Comparison of ENCODE assay signal across 9 mouse cellular contexts in genomic region chr12:108686926-108687325, GRCm38 (mm10). TPM values are rescaled to one million over a fixed set of nuclear protein-coding genes. Genes with fewer than 3 reads are reported as not detected.
A peak's percentile ranks its signal among the peaks of the same experiment; 100 is the strongest.
DNase-seq lines count a peak whose midpoint lies in the region; ATAC-seq and TF ChIP-seq lines count a peak whose summit lies in the region.
"Had no signal": no experiment of that assay in that cellular context is flagged by ENCODE, and none has a peak within 500 bp of the region (broad histone marks: within the 10 kb centered on the region; RNA-seq: fewer than 3 reads in every experiment).

No protein-coding gene starts in this region.

- H3K4me2 ChIP-seq in forebrain, postnatal 0 days (ENCODE audit: low read depth) = no peak overlapping the region
- no peak overlapping the region for H3K4me2 ChIP-seq in forebrain, embryonic 15.5 days (replicated peaks)
- H3K4me2 ChIP-seq in midbrain, postnatal 0 days (ENCODE audit: low read depth, low read length, poor library complexity, severe bottlenecking) = no peak overlapping the region
- H3K4me2 ChIP-seq in kidney, postnatal 0 days (ENCODE audit: low read length) = no peak overlapping the region

- H3K9ac ChIP-seq in forebrain, postnatal 0 days = no peak overlapping the region
- no peak overlapping the region for H3K9ac ChIP-seq in forebrain, embryonic 15.5 days (replicated peaks)
- H3K9ac ChIP-seq in midbrain, postnatal 0 days (replicated peaks; ENCODE audit: low read length, poor library complexity, severe bottlenecking) = no peak overlapping the region
- H3K9ac ChIP-seq in kidney, postnatal 0 days (ENCODE audit: low read depth, low read length) = no peak overlapping the region

- H3K4me3 ChIP-seq in forebrain, postnatal 0 days (ENCODE audit: low read depth, low read length) = no peak overlapping the region
- no peak overlapping the region for H3K4me3 ChIP-seq in forebrain, embryonic 15.5 days
- H3K4me3 ChIP-seq in midbrain, postnatal 0 days (ENCODE audit: low read depth, low read length) = no peak overlapping the region
- no peak overlapping the region for H3K4me3 ChIP-seq in midbrain, embryonic 10.5 days
- no peak overlapping the region for H3K4me3 ChIP-seq in kidney, postnatal 0 days (replicated peaks; ENCODE audit: low read depth, low read length)
- H3K4me3 ChIP-seq in small intestine, adult 2 months (ENCODE audit: low read depth, low read length) = no peak overlapping the region
- no peak overlapping the region for H3K4me3 ChIP-seq in forebrain, embryonic 10.5 days

- 68% methylated on average over 6 of the region's 6 CpGs for WGBS in forebrain, postnatal 0 days
- WGBS in forebrain, embryonic 15.5 days = 70% methylated on average over 6 of the region's 6 CpGs
- 73% methylated on average over 6 of the region's 6 CpGs for WGBS in midbrain, postnatal 0 days
- 71% methylated on average over 6 of the region's 6 CpGs for WGBS in midbrain, embryonic 10.5 days
- 58% methylated on average over 6 of the region's 6 CpGs for WGBS in kidney, postnatal 0 days
- 25% methylated on average over 6 of the region's 6 CpGs for WGBS in small intestine, adult 2 months
- 76% methylated on average over 6 of the region's 6 CpGs for WGBS in forebrain, embryonic 10.5 days

- H3K36me3 ChIP-seq in forebrain, postnatal 0 days (ENCODE audit: insufficient read depth) = peaks cover 55% of the 10 kb centered on the region
- peaks cover 37% of the 10 kb centered on the region for H3K36me3 ChIP-seq in forebrain, embryonic 15.5 days
- peaks cover 42% of the 10 kb centered on the region for H3K36me3 ChIP-seq in midbrain, postnatal 0 days (ENCODE audit: insufficient read depth, low read length)
- peaks cover 88% of the 10 kb centered on the region for H3K36me3 ChIP-seq in midbrain, embryonic 10.5 days
- H3K36me3 ChIP-seq in kidney, postnatal 0 days (ENCODE audit: insufficient read depth, low read length) = peaks cover 14% of the 10 kb centered on the region; the same call in 1 of the 2 replicates
- peaks cover 57% of the 10 kb centered on the region for H3K36me3 ChIP-seq in small intestine, adult 2 months (ENCODE audit: control insufficient read depth, insufficient read depth, low read length)
- peaks cover 87% of the 10 kb centered on the region for H3K36me3 ChIP-seq in forebrain, embryonic 10.5 days (replicated peaks)

- no peak for DNase-seq in forebrain, postnatal 0 days
- peak; percentile 19 for DNase-seq in midbrain, postnatal 0 days (ENCODE audit: low spot score)
- no peak for DNase-seq in midbrain, embryonic 10.5 days (ENCODE audit: low spot score)
- peak; percentile 48 for DNase-seq in kidney, postnatal 0 days (ENCODE audit: low spot score)
- no peak for DNase-seq in forebrain, embryonic 10.5 days (ENCODE audit: extremely low spot score, low spot score)
- DNase-seq: right cerebral cortex, postnatal 25 days had no signal

- no peaks in the 10 kb centered on the region for H3K9me3 ChIP-seq in forebrain, postnatal 0 days (ENCODE audit: low read length)
- no peaks in the 10 kb centered on the region for H3K9me3 ChIP-seq in forebrain, embryonic 15.5 days
- no peaks in the 10 kb centered on the region for H3K9me3 ChIP-seq in midbrain, postnatal 0 days (ENCODE audit: low read length)
- H3K9me3 ChIP-seq in midbrain, embryonic 10.5 days (replicated peaks) = no peaks in the 10 kb centered on the region
- H3K9me3 ChIP-seq in kidney, postnatal 0 days (replicated peaks; ENCODE audit: low read length) = no peaks in the 10 kb centered on the region
- no peaks in the 10 kb centered on the region for H3K9me3 ChIP-seq in forebrain, embryonic 10.5 days

- no peak for TF ChIP-seq POLR2A in small intestine, adult 2 months (IDR thresholded peaks at IDR 0.05; ENCODE audit: low read depth, low read length)

- H3K27ac ChIP-seq in forebrain, postnatal 0 days (ENCODE audit: low read depth, low read length) = no peak overlapping the region
- H3K27ac ChIP-seq in forebrain, embryonic 15.5 days (replicated peaks) = no peak overlapping the region
- no peak overlapping the region for H3K27ac ChIP-seq in midbrain, postnatal 0 days (ENCODE audit: low read depth, low read length)
- no peak overlapping the region for H3K27ac ChIP-seq in midbrain, embryonic 10.5 days (replicated peaks)
- peak overlapping the region; percentile 66; the same call in 1 of the 2 replicates for H3K27ac ChIP-seq in kidney, postnatal 0 days
- H3K27ac ChIP-seq in small intestine, adult 2 months (ENCODE audit: insufficient read depth, low read depth, low read length) = peak overlapping the region; percentile 68
- H3K27ac ChIP-seq in forebrain, embryonic 10.5 days = no peak overlapping the region

- H3K4me1 ChIP-seq in forebrain, postnatal 0 days (ENCODE audit: insufficient read depth) = no peaks in the 10 kb centered on the region
- no peaks in the 10 kb centered on the region for H3K4me1 ChIP-seq in forebrain, embryonic 15.5 days
- H3K4me1 ChIP-seq in midbrain, postnatal 0 days (ENCODE audit: insufficient read depth, low read length) = no peaks in the 10 kb centered on the region
- H3K4me1 ChIP-seq in midbrain, embryonic 10.5 days = peaks cover 17% of the 10 kb centered on the region
- 0 out of 2 replicates have a peak, but pooled peaks cover 3% of the 10 kb centered on the region for H3K4me1 ChIP-seq in kidney, postnatal 0 days (replicated peaks; ENCODE audit: insufficient read depth, low read length)
- peaks cover 54% of the 10 kb centered on the region for H3K4me1 ChIP-seq in small intestine, adult 2 months (ENCODE audit: control insufficient read depth, insufficient read depth, insufficient read length, low read length)
- H3K4me1 ChIP-seq in forebrain, embryonic 10.5 days = 0 out of 2 replicates have a peak, but pooled peaks cover 3% of the 10 kb centered on the region

- ATAC-seq in forebrain, postnatal 0 days = peak; percentile 14; the same call in 1 of the 2 replicates
- ATAC-seq in forebrain, embryonic 15.5 days (replicated peaks) = no peak
- ATAC-seq in midbrain, postnatal 0 days (ENCODE audit: low FRiP score) = no peak
- 0 out of 2 replicates have a peak, but pooled peaks have one; percentile 34 for ATAC-seq in kidney, postnatal 0 days (replicated peaks; ENCODE audit: low FRiP score, low read depth)
- no peak for ATAC-seq in megakaryocyte, adult 5-6 weeks (ENCODE audit: poor library complexity, severe bottlenecking)

- no peaks in the 10 kb centered on the region for H3K27me3 ChIP-seq in forebrain, postnatal 0 days (ENCODE audit: insufficient read depth, low read length)
- no peaks in the 10 kb centered on the region for H3K27me3 ChIP-seq in forebrain, embryonic 15.5 days
- no peaks in the 10 kb centered on the region for H3K27me3 ChIP-seq in midbrain, postnatal 0 days (ENCODE audit: insufficient read depth, low read length)
- no peaks in the 10 kb centered on the region for H3K27me3 ChIP-seq in midbrain, embryonic 10.5 days (ENCODE audit: low read depth, poor library complexity, severe bottlenecking)
- H3K27me3 ChIP-seq in kidney, postnatal 0 days (ENCODE audit: insufficient read depth, low read length) = no peaks in the 10 kb centered on the region
- H3K27me3 ChIP-seq in small intestine, adult 2 months (ENCODE audit: control insufficient read depth, insufficient read depth, low read length) = no peaks in the 10 kb centered on the region
- H3K27me3 ChIP-seq in forebrain, embryonic 10.5 days (ENCODE audit: poor library complexity, severe bottlenecking) = no peaks in the 10 kb centered on the region

- TF ChIP-seq CTCF in forebrain, postnatal 0 days (IDR thresholded peaks at IDR 0.05; ENCODE audit: low read depth) = no peak; the same call in 1 of the 2 replicates
- peak; percentile 57 for TF ChIP-seq CTCF in midbrain, postnatal 0 days (IDR thresholded peaks at IDR 0.05)
- peak; percentile 58 for TF ChIP-seq CTCF in kidney, postnatal 0 days (IDR thresholded peaks at IDR 0.05; ENCODE audit: low read depth)
- TF ChIP-seq CTCF in small intestine, adult 2 months (IDR thresholded peaks at IDR 0.05; ENCODE audit: extremely low read depth, insufficient read length, insufficient replicate concordance, low read depth, low read length) = peak; percentile 36; the same call in 1 of the 2 replicates

RNA-seq across cellular contexts. Expression of gene Degs2, which starts 15.2 kb away (rescaled TPM):
- 0.15 TPM in 1 of 2 replicates, not detected in the other for total RNA-seq in forebrain, postnatal 0 days (2014; rRNA removed)
- 0.50 and 0.88 TPM in 2 replicates for polyA plus RNA-seq in forebrain, postnatal 0 days (2015; fragmentation: Nextera tagmentation; extraction: Ambion mirVana)
- 2.0 and 3.7 TPM in 2 replicates for polyA plus RNA-seq in forebrain, embryonic 15.5 days (2015; fragmentation: Nextera tagmentation; extraction: Ambion mirVana)
- total RNA-seq in midbrain, postnatal 0 days (2014; rRNA removed) = 0.71 and 2.1 TPM in 2 replicates
- polyA plus RNA-seq in midbrain, postnatal 0 days (2015; fragmentation: Nextera tagmentation; extraction: Ambion mirVana) = 1.1 and 1.4 TPM in 2 replicates
- polyA plus RNA-seq in midbrain, embryonic 10.5 days (2016; fragmentation: Nextera tagmentation; extraction: Ambion mirVana) = 1.1 and 2.2 TPM in 2 replicates
- polyA plus RNA-seq in kidney, postnatal 0 days (2015; fragmentation: Nextera tagmentation; extraction: Ambion mirVana) = 19.0 and 21.5 TPM in 2 replicates
- 211 and 406 TPM in 2 replicates for polyA plus RNA-seq in small intestine, adult 2 months (2012; rRNA removed)
- 0.41 TPM in 1 of 2 replicates, not detected in the other for total RNA-seq in megakaryocyte, adult 5-6 weeks (2015)
- 0.26 TPM in 1 of 2 replicates, not detected in the other for total RNA-seq in megakaryocyte, adult 5-6 weeks (2017)
- 1.1 and 1.7 TPM in 2 replicates for polyA plus RNA-seq in forebrain, embryonic 10.5 days (2016; fragmentation: Nextera tagmentation; extraction: Ambion mirVana)

Comparison
In these comparisons a context has a peak if more than half of its experiments do, and no peak if none do; other contexts are left out.
1. ATAC-seq: peak in forebrain, postnatal 0 days (single experiment) and kidney, postnatal 0 days (single experiment); none in forebrain, embryonic 15.5 days (single experiment), midbrain, postnatal 0 days (single experiment) and megakaryocyte, adult 5-6 weeks (single experiment).
2. DNase-seq: peak in midbrain, postnatal 0 days (single experiment) and kidney, postnatal 0 days (single experiment); none in forebrain, postnatal 0 days (single experiment), midbrain, embryonic 10.5 days (single experiment) and forebrain, embryonic 10.5 days (single experiment).
3. H3K27ac ChIP-seq: peak in kidney, postnatal 0 days (single experiment) and small intestine, adult 2 months (single experiment); none in forebrain, postnatal 0 days (single experiment), forebrain, embryonic 15.5 days (single experiment), midbrain, postnatal 0 days (single experiment), midbrain, embryonic 10.5 days (single experiment) and forebrain, embryonic 10.5 days (single experiment).